Mouse (Mus musculus) induced T-regulatory cell, adult 2 months (primary cell): Measurements from ENCODE around the gene Lilr4b.
"Not testable (repeated sequence)": the region's sequence is repeated elsewhere in the genome, so short reads cannot be mapped to it uniquely, and the experiment has no call there.

Experiments
- DNase-seq: peaks from one replicate; pipeline ENCODE4 v3.0.0-alpha.2; 2012; ENCODE audit warnings: low read depth

Gene Lilr4b

GRCm38 (mm10) chr10:51480397-51480796, at the start of gene Lilr4b, which contains the start of gene Gm49339:
TSS of gene Lilr4b (plus strand) at chr10:51480632.
TSS of gene Gm49339 (plus strand) at chr10:51480612.
- DNase-seq = peak; percentile 23

DNA sequence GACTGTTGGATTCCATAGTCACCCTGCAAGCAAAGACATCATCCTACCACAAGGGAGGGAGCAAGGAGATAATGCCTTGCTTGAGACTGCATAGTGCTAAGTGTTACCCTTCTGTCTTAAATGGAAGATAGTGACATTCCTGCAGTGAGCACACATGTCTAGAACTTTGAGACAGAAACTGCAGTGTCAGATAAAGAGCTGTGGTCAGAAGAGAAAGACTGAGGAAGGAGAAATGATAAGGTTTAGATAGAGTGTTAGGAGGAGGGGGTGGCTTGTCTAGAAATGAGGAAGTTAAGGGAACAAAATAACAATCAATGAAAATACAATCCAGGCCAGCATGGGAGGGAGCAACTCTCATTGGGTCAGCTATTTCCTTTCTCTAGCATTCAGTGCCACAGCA, 47.5 kb upstream of the Lilr4b start:
- no peak for DNase-seq

GRCm38 (mm10) chr10:51435684-51436083, 44.7 kb upstream of the Lilr4b start:
- DNase-seq = no peak

DNA sequence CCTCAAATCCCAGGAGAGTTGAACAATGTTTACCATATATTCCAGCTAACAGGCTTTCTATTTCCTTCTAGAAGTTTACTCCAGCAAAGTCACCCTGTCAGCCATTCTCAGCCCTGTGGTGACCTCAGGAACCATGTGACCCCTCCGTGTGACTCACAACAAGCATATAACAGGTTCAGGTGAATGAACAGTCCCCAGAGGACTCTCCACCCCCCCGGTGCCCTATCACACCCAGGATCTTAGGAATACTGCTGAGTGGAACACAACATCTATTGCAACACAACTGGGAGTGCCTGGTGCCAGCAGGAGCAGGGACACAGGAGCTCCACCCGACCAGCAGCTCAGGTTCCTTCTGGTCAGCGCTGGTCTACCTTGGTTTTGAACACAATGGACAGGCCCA, 28.8 kb upstream of the Lilr4b start:
- DNase-seq = no peak

DNA sequence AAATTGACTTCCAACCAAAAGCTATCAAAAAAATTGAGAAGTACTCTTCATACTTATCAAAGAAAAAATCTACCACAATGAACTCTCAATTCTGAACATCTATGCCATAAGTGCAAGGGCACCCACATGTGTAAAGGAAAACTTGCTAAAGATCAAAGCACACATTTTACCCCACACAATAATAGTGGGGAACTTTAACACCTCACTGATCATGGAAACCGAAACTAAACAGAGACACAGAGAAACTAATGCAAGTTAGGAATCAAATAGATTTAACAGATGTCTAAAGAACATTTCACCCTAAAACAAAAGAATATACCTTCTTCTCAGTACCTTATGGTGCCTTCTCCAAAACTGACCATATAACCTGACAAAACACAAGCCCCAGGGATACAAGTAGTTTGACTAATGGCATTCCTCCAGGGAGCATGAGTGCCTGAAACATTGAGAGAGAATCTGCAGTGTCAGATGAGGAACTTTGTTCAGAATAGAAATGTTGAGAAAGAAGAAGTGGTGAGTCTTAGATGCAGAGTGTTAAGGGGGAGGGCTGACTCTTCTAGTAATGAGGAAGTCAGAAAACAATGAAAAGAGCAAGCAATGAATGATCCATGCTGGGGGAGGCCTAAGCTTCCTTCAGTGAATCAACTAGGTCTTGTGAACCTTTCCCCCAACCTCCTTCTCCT, 26.7 kb upstream of the Lilr4b start:
- DNase-seq = peak; percentile 48

DNA sequence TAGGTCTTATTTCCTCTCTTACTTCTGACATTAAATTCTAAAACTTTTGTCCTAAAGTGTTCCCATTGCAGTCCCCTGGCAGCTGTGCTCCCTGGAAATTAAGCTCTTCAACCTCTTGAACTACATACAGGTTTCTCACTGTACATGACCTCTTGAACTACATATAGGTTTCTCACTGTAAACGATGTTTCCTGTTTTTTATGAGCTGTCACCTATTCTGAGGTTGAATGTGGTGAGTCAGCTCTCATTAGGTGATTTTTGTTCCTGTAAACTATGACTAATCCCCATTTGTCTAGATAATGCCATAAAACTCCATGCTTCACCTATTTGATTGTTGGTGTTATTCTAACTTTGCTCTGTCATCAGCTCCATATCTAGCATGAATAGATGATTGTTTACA, 26.1 kb upstream of the Lilr4b start:
- DNase-seq = peak; percentile 54

DNA sequence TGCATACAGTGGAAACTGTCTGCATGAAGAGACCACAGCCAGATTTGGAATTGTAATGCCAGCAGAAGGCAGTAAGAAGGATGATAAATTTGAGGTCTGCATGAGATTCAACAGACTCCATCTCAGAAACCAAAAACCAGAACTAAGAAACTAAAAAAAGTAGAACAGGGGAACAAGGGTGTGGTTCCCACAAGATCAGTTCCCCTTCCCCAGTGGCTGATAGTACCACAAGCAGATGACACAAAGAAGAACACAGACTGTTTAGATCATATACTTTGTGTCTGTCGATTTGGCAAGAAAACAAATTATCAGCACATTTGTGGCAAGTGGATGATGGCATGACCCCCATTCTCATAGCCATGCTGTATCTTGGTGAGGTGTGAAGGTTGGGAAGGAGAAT, 24.7 kb upstream of the Lilr4b start:
- peak; percentile 3 for DNase-seq

DNA sequence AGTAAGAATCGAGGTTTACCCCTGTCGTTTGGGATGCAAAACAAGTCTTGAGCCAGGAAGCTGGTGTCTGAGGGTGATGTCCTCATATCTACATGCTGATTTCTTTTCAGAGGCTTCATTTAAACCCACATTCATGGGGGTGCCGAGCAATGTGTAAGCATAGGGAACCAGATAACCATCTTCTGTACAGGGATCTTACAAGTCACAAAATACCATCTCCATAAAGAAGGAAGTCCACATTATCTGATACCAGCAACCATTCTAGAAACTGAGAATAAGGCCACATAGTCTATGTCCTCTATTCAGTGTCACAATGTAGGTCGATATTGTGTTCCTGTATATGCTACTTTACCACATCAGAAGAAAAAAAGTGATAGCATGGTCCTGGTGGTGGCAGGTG, 24.1 kb upstream of the Lilr4b start:
- no peak for DNase-seq

DNA sequence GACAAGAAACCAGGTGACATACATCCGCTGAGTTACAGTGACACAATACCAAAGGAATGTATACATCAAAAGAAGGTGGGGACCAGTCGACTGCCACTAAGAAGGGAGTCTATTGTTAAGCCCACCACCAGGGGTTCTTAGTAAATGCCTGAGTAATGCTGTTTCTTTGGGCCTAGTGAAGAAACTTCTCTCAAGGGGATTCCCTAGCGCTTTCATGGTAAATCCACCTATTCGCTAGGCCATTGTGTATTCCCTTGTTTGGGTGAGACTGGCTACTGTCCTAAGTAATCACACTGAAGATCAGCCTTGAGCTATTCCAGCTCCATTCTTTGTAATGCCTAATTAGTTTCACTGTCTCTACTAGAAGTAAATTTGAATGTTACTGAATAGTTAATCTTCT, 16.6 kb upstream of the Lilr4b start:
- DNase-seq = not testable (repeated sequence)

DNA sequence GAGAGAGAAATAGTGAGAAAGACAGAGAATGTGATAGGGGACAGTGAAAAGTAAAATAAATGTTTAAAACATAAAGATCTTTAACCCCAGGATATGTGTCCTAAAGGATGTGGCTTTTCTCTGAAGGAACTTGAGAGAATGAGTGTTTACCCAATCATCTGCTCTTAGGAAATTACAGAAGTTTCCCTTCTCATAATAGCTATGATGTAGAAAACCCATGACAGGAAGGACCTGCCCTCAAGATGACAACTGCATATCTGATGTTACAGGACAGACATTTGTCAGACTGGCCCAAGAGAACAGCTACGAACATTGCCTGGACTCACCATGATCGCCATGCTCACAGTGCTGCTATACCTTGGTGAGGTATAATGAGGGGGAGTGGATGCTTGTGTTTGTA, 10.3 kb downstream of the Lilr4b start, which contains the start of gene Lilrb4a:
Gene Lilrb4a (plus strand): TSS at position 266 of the 400 bp plus-strand sequence.
- peak; percentile 36 for DNase-seq

DNA sequence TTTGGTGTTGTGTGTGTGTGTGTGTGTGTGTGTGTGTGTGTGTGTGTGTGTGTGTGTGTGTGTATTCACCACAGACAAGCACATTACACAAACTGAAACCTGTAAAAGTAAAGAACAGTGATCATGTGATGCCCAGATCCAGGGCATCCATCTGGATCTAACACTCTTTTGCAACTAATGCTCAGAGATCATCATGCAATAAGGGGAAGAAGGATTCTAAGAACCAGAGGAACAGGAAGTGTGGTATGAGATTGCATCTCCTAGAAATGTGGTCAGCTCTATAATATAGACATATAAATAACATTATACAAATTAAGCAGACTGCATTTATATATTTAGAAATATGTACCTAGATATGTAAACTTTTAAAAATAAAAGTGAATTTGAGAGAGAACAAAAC, 39.6 kb downstream of the Lilr4b start:
- no peak for DNase-seq

DNA sequence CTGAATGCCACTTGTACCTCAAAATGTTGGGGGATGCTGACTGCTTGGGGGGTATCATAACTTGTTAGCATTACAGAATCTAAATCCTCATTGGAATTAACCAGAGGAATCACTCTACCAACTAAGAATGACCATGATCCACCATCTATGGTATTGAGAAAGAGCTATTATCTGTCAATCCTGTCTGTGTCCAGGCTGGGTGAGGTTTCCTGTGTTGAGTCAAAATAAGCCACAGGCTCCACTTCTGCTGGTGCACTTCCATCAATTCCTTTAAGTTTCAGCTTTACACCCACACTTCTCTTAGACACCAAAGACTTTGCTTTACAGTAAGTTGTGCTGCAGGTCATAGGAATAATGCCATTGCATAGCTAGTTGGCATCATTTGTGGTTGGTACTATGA, 41.0 kb downstream of the Lilr4b start:
- no peak for DNase-seq

DNA sequence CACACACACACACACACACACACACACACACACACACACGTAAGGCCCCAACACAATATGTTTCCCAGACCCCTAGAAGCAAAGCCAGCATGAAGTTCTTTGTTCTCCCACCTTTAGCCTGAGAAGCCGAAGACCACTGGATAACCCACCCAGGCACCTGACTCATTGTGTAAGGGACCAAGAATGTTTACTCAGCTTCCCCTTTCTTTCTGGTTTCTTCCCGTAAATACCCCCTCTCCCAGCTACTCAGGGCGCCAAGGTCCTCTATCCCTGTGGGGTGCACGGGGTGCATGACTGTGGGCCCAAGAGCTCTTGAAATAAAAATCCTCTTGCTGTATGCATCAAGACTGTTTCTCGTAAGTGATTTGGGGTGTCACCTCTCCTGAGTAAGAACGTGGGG, 45.7 kb downstream of the Lilr4b start:
- DNase-seq = no peak

DNA sequence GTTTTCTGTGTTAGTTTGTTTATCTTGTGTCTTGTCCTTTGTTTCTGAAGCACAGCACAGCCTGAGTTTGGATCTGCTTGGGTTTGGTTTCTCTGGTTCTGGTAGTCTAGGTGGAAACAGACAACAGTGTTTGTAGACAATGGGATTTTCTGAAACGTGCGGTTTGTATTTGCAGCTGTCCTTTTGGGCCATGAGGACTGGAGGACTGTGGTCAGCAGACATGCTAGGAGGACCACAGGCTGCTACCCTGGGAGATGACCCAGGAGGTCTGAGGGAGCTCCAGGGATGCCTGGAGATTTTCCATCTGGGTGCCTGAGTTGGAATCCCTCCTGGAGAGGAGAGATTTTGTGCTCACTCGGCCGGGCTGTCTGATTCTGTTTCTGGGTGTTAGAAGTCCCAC, 46.2 kb downstream of the Lilr4b start:
- no peak for DNase-seq

GRCm38 (mm10) chr10:51528840-51529434, 48.5 kb downstream of the Lilr4b start:
- peak; percentile 4 for DNase-seq

DNA sequence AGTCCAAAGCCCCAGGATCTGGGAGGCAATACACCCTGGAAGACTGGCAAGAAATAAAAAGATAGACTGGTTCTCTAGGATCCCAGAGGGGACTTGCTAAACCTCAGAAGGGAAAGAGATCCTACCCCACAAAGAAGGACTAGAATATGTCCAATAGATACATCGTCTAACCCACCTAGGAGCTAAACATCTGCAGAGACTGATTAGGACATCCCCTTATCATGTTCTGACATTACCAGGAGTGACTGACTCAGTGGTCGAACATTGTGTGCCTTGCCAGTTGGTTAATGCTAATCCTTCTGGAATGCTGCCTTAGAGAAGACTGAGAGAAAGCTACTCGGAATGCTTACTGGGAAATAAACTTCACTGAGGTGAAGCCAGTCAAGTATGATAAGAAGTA, 49.1 kb downstream of the Lilr4b start:
- DNase-seq = no peak

GRCm38 (mm10) chr10:51530813-51531212, 50.4 kb downstream of the Lilr4b start:
- no peak for DNase-seq
